Mouse (Mus musculus) layer of hippocampus, postnatal 36 days (tissue): ENCODE data around the gene Vmn1r76. TPM values are rescaled to one million over a fixed set of nuclear protein-coding genes. Genes with fewer than 3 reads are reported as not detected.

Experiments
- DNase-seq, 2 experiments: peaks; one replicate each; pipeline ENCODE4 v3.0.0; 2022
- total RNA-seq, 2 experiments: library from RNA; stranded (reverse); gene quantifications; 2 replicates each; pipeline ENCODE4 v1.2.3; 2021

The Vmn1r76 gene
- total RNA-seq: not detected

- no peak for DNase-seq
Measured at GRCm38 (mm10) chr7:11938113-11938512, at the start of gene Vmn1r76. Vmn1r76 (minus strand) TSS chr7:11938213.

GRCm38 (mm10) chr7:11972611-11973010, 34.6 kb upstream of the Vmn1r76 start:
- no peak for DNase-seq

- DNase-seq: no peak
Measured at GRCm38 (mm10) chr7:11947991-11948390, 10.0 kb upstream of the Vmn1r76 start.

- DNase-seq: no peak
Measured at GRCm38 (mm10) chr7:11874330-11874729, 63.7 kb downstream of the Vmn1r76 start, which contains the start of gene Vmn1r75. Vmn1r75 (plus strand) TSS chr7:11874630.

Other genes starting within 250 kb of the Vmn1r76 start
- gene Vmn1r73, start 207.9 kb downstream of the Vmn1r76 start, total RNA-seq: not detected
- not detected for gene Vmn1r74, start 104.2 kb downstream of the Vmn1r76 start, total RNA-seq
- gene Vmn1r75, start 63.6 kb downstream of the Vmn1r76 start, total RNA-seq: not detected
- gene Vmn1r77, start 98.5 kb upstream of the Vmn1r76 start, total RNA-seq: not detected
- gene Vmn1r78, start 212.0 kb upstream of the Vmn1r76 start, total RNA-seq: not detected
- not detected for gene Vmn1r79, start 233.1 kb upstream of the Vmn1r76 start, total RNA-seq